ENCODE assay signal across 11 mouse cellular contexts in the genomic region with DNA sequence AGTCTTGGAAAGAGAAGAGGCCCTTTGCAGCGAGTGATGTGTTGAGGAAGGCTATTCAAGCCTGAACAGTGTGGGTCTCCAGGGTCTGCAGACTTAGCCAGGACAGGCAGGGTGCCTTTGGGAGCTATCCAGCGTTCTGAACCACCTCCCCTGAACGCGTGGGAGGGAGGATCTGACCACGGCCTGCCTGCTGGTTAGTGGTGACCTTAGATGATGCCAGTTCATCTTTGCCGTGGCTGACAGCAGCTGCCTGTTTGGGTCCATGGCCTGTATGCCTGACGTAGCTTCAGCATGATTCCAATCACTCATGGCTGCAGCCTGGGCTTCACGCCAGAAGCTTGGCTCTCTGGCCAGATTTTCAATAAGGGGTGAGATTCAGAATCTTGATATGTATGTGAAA. TPM values are rescaled to one million over a fixed set of nuclear protein-coding genes. Genes with fewer than 3 reads are reported as not detected.
DNase-seq lines count a peak whose midpoint lies in the region; ATAC-seq lines count a peak whose summit lies in the region.
"Had no signal": no experiment of that assay in that cellular context is flagged by ENCODE, and none has a peak within 500 bp of the region (broad histone marks: within the 10 kb centered on the region; RNA-seq: fewer than 3 reads in every experiment).

No protein-coding gene starts in this region.

- DNase-seq in forebrain, embryonic 14.5 days (ENCODE audit: low spot score) = peak; percentile 55
- DNase-seq in forebrain, embryonic 10.5 days (ENCODE audit: extremely low spot score, low spot score) = no peak
- no peak for DNase-seq in lung, adult 18-20 months
- DNase-seq in cerebellum, adult 9-10 months = peak; percentile 71
- DNase-seq in kidney, postnatal 14 days = peak; percentile 60
- DNase-seq in retina, embryonic 14.5 days (ENCODE audit: low spot score) = peak; percentile 64
- DNase-seq in thymus, postnatal 36 days = no peak
- DNase-seq: liver, embryonic 13.5 days had no signal

- H3K27ac ChIP-seq in forebrain, embryonic 14.5 days (ENCODE audit: low read depth, low read length) = 0 out of 2 replicates have a peak overlapping the region, but pooled peaks have one; percentile 21
- no peak overlapping the region for H3K27ac ChIP-seq in forebrain, embryonic 10.5 days
- no peak overlapping the region for H3K27ac ChIP-seq in lung, embryonic 15.5 days
- H3K27ac ChIP-seq: embryonic facial prominence, embryonic 12.5 days; liver, embryonic 13.5 days; stomach, embryonic 15.5 days had no signal

- no peak overlapping the region for H3K4me3 ChIP-seq in forebrain, embryonic 14.5 days (ENCODE audit: low read depth, low read length)
- H3K4me3 ChIP-seq in forebrain, embryonic 10.5 days = no peak overlapping the region
- H3K4me3 ChIP-seq in lung, embryonic 15.5 days = no peak overlapping the region
- H3K4me3 ChIP-seq: embryonic facial prominence, embryonic 12.5 days; liver, embryonic 13.5 days; stomach, embryonic 15.5 days had no signal

- H3K36me3 ChIP-seq in forebrain, embryonic 14.5 days (ENCODE audit: control insufficient read depth, insufficient read depth, low read length) = no peaks in the 10 kb centered on the region
- H3K36me3 ChIP-seq in forebrain, embryonic 10.5 days (replicated peaks) = no peaks in the 10 kb centered on the region
- H3K36me3 ChIP-seq in lung, embryonic 15.5 days = no peaks in the 10 kb centered on the region
- H3K36me3 ChIP-seq: embryonic facial prominence, embryonic 12.5 days; liver, embryonic 13.5 days; stomach, embryonic 15.5 days had no signal

- no peaks in the 10 kb centered on the region for H3K9me3 ChIP-seq in forebrain, embryonic 14.5 days (replicated peaks; ENCODE audit: control insufficient read depth, low read length)
- no peaks in the 10 kb centered on the region for H3K9me3 ChIP-seq in forebrain, embryonic 10.5 days
- H3K9me3 ChIP-seq in lung, embryonic 15.5 days = no peaks in the 10 kb centered on the region
- H3K9me3 ChIP-seq: embryonic facial prominence, embryonic 12.5 days; liver, embryonic 13.5 days; stomach, embryonic 15.5 days had no signal

- H3K4me1 ChIP-seq in forebrain, embryonic 14.5 days (ENCODE audit: control insufficient read depth, insufficient read depth, low read length) = peaks cover 7% of the 10 kb centered on the region
- peaks cover 6% of the 10 kb centered on the region; the same call in 1 of the 2 replicates for H3K4me1 ChIP-seq in forebrain, embryonic 10.5 days
- H3K4me1 ChIP-seq in lung, embryonic 15.5 days = no peaks in the 10 kb centered on the region
- H3K4me1 ChIP-seq: liver, embryonic 13.5 days; stomach, embryonic 15.5 days had no signal

- 0 out of 2 replicates have a peak overlapping the region, but pooled peaks have one; percentile 13 for H3K9ac ChIP-seq in forebrain, embryonic 14.5 days (ENCODE audit: low read length)
- no peak overlapping the region for H3K9ac ChIP-seq in lung, embryonic 15.5 days
- H3K9ac ChIP-seq: embryonic facial prominence, embryonic 12.5 days; liver, embryonic 13.5 days; stomach, embryonic 15.5 days had no signal

- no peak for ATAC-seq in forebrain, embryonic 14.5 days
- ATAC-seq in lung, embryonic 15.5 days (ENCODE audit: borderline replicate concordance, extremely low read depth, low FRiP score, low TSS enrichment) = peak; percentile 31; the same call in 1 of the 2 replicates

- H3K4me2 ChIP-seq in forebrain, embryonic 14.5 days (ENCODE audit: low read length) = no peak overlapping the region
- no peak overlapping the region for H3K4me2 ChIP-seq in lung, embryonic 15.5 days
- H3K4me2 ChIP-seq: embryonic facial prominence, embryonic 12.5 days; liver, embryonic 13.5 days; stomach, embryonic 15.5 days had no signal

- WGBS in forebrain, embryonic 14.5 days = 16% methylated on average over 8 of the region's 8 CpGs
- WGBS in forebrain, embryonic 10.5 days = 24% methylated on average over 8 of the region's 8 CpGs
- WGBS in lung, embryonic 15.5 days = 10% methylated on average over 8 of the region's 8 CpGs

- no peaks in the 10 kb centered on the region for H3K27me3 ChIP-seq in forebrain, embryonic 14.5 days (replicated peaks; ENCODE audit: control insufficient read depth, insufficient read depth, low read length)
- H3K27me3 ChIP-seq in forebrain, embryonic 10.5 days (ENCODE audit: poor library complexity, severe bottlenecking) = peaks cover 7% of the 10 kb centered on the region; the same call in 1 of the 2 replicates
- H3K27me3 ChIP-seq in lung, embryonic 15.5 days = no peaks in the 10 kb centered on the region
- H3K27me3 ChIP-seq: liver, embryonic 13.5 days; stomach, embryonic 15.5 days had no signal

RNA-seq across cellular contexts. Expression of gene Fam219a, which starts 23.4 kb away (rescaled TPM):
- polyA plus RNA-seq in forebrain, embryonic 14.5 days (2014; fragmentation: Nextera tagmentation; extraction: Ambion mirVana) = 10.4 and 11.3 TPM in 2 replicates
- polyA plus RNA-seq in forebrain, embryonic 10.5 days (2016; fragmentation: Nextera tagmentation; extraction: Ambion mirVana) = 1.8 and 3.3 TPM in 2 replicates
- polyA plus RNA-seq in lung, embryonic 15.5 days (2015; fragmentation: Nextera tagmentation; extraction: Ambion mirVana) = 2.0 and 2.2 TPM in 2 replicates

RNA-seq across cellular contexts. Expression of gene Dnaic1, which starts 23.6 kb away (rescaled TPM):
- polyA plus RNA-seq in forebrain, embryonic 14.5 days (2014; fragmentation: Nextera tagmentation; extraction: Ambion mirVana) = 1.4 and 1.6 TPM in 2 replicates
- polyA plus RNA-seq in forebrain, embryonic 10.5 days (2016; fragmentation: Nextera tagmentation; extraction: Ambion mirVana) = 1.1 and 1.5 TPM in 2 replicates
- polyA plus RNA-seq in lung, embryonic 15.5 days (2015; fragmentation: Nextera tagmentation; extraction: Ambion mirVana) = 2.9 and 3.3 TPM in 2 replicates

RNA-seq across cellular contexts. Expression of gene 1110017D15Rik, which starts 28.9 kb away (rescaled TPM):
- 10.5 and 11.1 TPM in 2 replicates for polyA plus RNA-seq in forebrain, embryonic 14.5 days (2014; fragmentation: Nextera tagmentation; extraction: Ambion mirVana)
- 3.8 and 6.1 TPM in 2 replicates for polyA plus RNA-seq in forebrain, embryonic 10.5 days (2016; fragmentation: Nextera tagmentation; extraction: Ambion mirVana)
- 6.4 and 7.3 TPM in 2 replicates for polyA plus RNA-seq in lung, embryonic 15.5 days (2015; fragmentation: Nextera tagmentation; extraction: Ambion mirVana)
- polyA plus RNA-seq: liver, embryonic 13.5 days had no signal

RNA-seq across cellular contexts. Expression of gene AI464131, which starts 43.1 kb away (rescaled TPM):
- 2.4 and 2.6 TPM in 2 replicates for polyA plus RNA-seq in forebrain, embryonic 14.5 days (2014; fragmentation: Nextera tagmentation; extraction: Ambion mirVana)
- polyA plus RNA-seq in forebrain, embryonic 10.5 days (2016; fragmentation: Nextera tagmentation; extraction: Ambion mirVana) = 6.3 and 7.1 TPM in 2 replicates
- 3.5 and 4.2 TPM in 2 replicates for polyA plus RNA-seq in lung, embryonic 15.5 days (2015; fragmentation: Nextera tagmentation; extraction: Ambion mirVana)

Comparison
In these comparisons a context has a peak if more than half of its experiments do, and no peak if none do; other contexts are left out.
1. DNase-seq: peak in forebrain, embryonic 14.5 days (single experiment), cerebellum, adult 9-10 months (single experiment), kidney, postnatal 14 days (single experiment) and retina, embryonic 14.5 days (single experiment); none in forebrain, embryonic 10.5 days (single experiment), lung, adult 18-20 months (0 of 2) and thymus, postnatal 36 days (0 of 2).